Mouse (Mus musculus) retina, embryonic 14.5 days (tissue): ENCODE measurements around the gene 2310057J18Rik.
"Not testable (repeated sequence)": the region's sequence is repeated elsewhere in the genome, so short reads cannot be mapped to it uniquely, and the experiment has no call there.

ENCODE experiments used
- DNase-seq: peaks from one replicate; pipeline ENCODE4 v3.0.0-alpha.2; 2015; ENCODE audit warnings: low spot score

Gene 2310057J18Rik

GRCm38 (mm10) chr10:28986203-28986602 is at the start of gene 2310057J18Rik:
Gene 2310057J18Rik, minus strand, starts transcription at chr10:28986303.
- DNase-seq = no peak

GRCm38 (mm10) chr10:29029960-29030359 is 43.9 kb upstream of the 2310057J18Rik start:
- DNase-seq = not testable (repeated sequence)

GRCm38 (mm10) chr10:29019496-29020270 is 33.6 kb upstream of the 2310057J18Rik start:
- peak; percentile 2 for DNase-seq

GRCm38 (mm10) chr10:28997776-28998175 is 11.7 kb upstream of the 2310057J18Rik start:
- DNase-seq = no peak

DNA sequence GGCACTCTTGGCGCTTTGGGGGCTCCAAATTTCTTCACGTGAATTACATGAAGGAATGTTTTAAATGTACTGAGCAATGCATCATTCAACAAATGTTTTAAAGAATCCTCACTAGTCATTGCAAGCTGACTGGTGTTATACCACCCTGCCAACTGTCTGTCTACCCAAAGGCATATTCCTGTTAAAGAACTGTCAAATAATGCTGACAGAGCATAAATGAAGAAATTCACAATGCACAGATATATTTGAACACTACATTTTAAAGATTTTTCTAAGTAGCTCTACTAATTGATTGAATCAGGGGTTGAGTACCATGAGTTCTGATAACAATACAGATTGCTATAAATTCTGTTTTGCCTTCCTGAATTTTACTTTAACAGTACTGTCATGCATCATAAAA is 2.9 kb upstream of the 2310057J18Rik start:
- no peak for DNase-seq

DNA sequence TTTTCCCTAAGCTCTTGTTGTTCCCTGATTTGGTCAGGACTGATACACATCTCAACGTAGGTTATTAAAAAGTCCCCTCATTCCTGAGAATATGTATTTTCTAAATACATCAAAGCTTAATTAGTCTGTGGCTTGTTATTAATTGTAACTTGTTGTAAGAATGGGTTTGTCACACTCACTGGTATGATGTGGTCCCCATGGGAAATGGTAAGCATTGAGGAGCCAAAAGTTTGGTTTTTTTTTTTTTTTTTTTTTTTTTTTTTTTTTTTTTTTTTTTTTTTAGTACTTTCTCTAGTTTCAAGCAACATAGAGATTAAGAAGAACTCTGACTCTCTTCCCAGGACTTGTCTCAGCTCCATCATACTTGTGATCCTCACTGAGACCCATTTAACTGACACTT is 17.9 kb downstream of the 2310057J18Rik start:
- no peak for DNase-seq

GRCm38 (mm10) chr10:28955138-28955537 is 31.0 kb downstream of the 2310057J18Rik start:
- peak; percentile 81 for DNase-seq

- DNase-seq = no peak
Measured at GRCm38 (mm10) chr10:28954515-28954914, 31.6 kb downstream of the 2310057J18Rik start.
